Mouse (Mus musculus): ENCODE measurements around the gene Rpl38. TPM values are rescaled to one million over a fixed set of nuclear protein-coding genes. Genes with fewer than 3 reads are reported as not detected.

The Rpl38 gene
- total RNA-seq (2021) = 100 to 1,000 TPM; 761 to 890 TPM

DNA sequence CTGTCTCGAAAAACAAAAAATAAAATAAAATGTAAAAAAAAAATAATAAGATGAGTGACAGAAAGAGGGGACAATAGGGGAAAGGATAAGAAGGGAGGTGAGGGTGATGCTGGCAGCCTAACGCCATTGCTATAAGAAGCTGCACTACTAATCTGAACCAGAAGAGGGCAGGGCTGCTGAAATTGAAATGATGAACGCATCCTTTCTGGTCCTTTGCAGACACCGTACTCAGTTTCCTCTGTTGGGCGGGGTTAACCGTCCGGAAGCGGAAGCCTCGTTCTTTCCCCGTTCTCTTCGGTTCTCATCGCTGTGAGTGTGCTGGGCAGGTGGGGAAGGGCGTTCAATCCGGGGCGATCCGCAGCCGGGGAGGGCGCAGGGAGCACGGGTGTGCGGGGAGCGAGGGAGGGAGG is at the start of gene Rpl38:
TSS of gene Rpl38 (plus strand) at position 224 of the 410 bp plus-strand sequence.
- peak; percentile 79 to 93 for DNase-seq (ENCODE audit: extremely low spot score in 1 of 2, low spot score in 1 of 2)

DNA sequence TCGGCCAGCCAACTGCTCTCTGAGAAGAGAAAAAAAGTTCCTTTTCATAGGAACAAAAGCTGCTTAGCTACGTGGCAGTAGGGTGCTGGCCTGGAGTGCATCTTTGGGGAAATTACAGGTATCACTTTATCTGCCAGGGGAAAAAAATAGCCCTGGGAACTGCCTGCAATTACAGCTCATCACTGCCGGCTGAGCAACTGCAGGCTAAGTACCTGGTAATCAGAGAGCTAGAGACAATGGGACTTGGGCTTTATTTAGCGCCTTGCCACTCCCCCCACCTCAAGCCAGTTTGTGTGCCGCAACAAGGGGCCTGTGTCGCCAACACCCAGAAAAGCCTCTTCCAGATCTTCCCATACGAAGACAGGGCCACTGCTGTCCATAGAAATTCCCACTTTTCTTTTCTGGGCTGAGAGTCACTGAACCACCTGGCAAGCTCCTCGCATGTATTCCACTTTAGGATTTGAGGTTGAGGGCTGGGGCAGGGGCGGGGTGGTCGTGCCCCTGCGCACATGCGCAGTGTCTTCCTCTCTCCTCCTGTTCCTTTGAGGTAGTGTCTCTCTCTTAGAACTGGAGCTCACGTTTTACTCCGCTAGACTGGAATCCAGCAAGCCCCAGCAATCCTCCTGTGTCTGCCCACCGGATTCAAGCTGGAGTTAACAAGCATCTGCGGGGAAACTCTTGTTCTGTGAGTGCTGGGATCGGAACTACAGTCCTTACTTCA is 49.5 kb upstream of the Rpl38 start:
- DNase-seq (ENCODE audit: extremely low spot score in 1 of 2, low spot score in 1 of 2) = no peak

GRCm38 (mm10) chr11:114626071-114626690 is 42.1 kb upstream of the Rpl38 start:
- DNase-seq (ENCODE audit: extremely low spot score in 1 of 2, low spot score in 1 of 2) = no peak

DNA sequence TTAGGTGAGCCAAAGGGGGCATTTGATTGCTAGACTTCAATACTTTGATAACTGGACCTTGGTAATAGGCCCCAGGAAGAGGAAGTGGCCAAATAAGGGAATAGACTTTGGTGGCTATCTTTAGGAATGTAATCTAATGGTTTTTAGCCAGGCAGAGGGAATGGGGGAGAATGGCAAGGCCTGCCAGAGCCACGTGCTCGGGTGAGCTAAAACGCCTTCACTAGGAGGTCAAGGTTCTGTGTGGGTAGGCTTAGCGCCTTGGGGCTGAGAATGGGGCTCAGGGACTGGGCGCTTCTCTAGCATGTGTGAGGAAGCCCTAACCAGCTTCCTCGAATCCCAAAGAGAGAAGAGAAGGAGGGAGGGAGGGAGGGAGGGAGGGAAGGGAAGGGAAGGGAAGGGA is 41.3 kb upstream of the Rpl38 start:
- DNase-seq (ENCODE audit: extremely low spot score in 1 of 2, low spot score in 1 of 2) = no peak

- DNase-seq (ENCODE audit: extremely low spot score in 1 of 2, low spot score in 1 of 2) = no peak
Observed at GRCm38 (mm10) chr11:114628032-114628431, 40.3 kb upstream of the Rpl38 start.

- DNase-seq (ENCODE audit: extremely low spot score in 1 of 2, low spot score in 1 of 2) = no peak
Observed at GRCm38 (mm10) chr11:114630044-114630443, 38.3 kb upstream of the Rpl38 start.

DNA sequence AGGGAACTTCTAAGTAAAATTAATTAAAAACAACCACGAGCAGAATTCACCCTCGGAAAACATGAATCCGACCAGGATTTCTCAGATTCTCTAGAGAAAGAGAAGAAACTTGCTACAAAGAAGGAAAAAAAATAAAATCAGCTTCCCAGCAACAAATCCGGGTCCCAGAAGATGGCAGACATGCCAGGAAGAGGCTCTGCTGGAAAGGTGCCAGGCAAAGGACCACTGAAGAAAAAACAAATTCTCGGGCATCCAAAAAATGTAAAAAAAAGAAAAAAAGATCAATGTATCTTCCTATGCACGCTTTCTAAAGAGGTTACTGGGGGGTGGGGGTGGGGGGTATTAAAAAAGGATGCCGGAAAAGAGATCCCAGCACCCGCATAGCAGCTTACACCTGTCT is 36.1 kb upstream of the Rpl38 start:
- no peak for DNase-seq (ENCODE audit: extremely low spot score in 1 of 2, low spot score in 1 of 2)

GRCm38 (mm10) chr11:114636292-114636691 is 32.0 kb upstream of the Rpl38 start:
- peak; percentile 81 to 94 for DNase-seq (ENCODE audit: extremely low spot score in 1 of 2, low spot score in 1 of 2)

- peak in 1 of 2 experiments; percentile 27 for DNase-seq (ENCODE audit: extremely low spot score in 1 of 2, low spot score in 1 of 2)
Observed at GRCm38 (mm10) chr11:114636727-114637505, 31.4 kb upstream of the Rpl38 start.

GRCm38 (mm10) chr11:114638647-114639290 is 29.6 kb upstream of the Rpl38 start:
- DNase-seq (ENCODE audit: extremely low spot score in 1 of 2, low spot score in 1 of 2) = no peak

GRCm38 (mm10) chr11:114639681-114640103 is 28.6 kb upstream of the Rpl38 start:
- no peak for DNase-seq (ENCODE audit: extremely low spot score in 1 of 2, low spot score in 1 of 2)

- DNase-seq (ENCODE audit: extremely low spot score in 1 of 2, low spot score in 1 of 2) = no peak
Observed at GRCm38 (mm10) chr11:114640658-114641057, 27.7 kb upstream of the Rpl38 start.

- no peak for DNase-seq (ENCODE audit: extremely low spot score in 1 of 2, low spot score in 1 of 2)
Observed at GRCm38 (mm10) chr11:114641136-114641535, 27.2 kb upstream of the Rpl38 start.

GRCm38 (mm10) chr11:114642184-114642583 is 26.1 kb upstream of the Rpl38 start:
- no peak for DNase-seq (ENCODE audit: extremely low spot score in 1 of 2, low spot score in 1 of 2)

DNA sequence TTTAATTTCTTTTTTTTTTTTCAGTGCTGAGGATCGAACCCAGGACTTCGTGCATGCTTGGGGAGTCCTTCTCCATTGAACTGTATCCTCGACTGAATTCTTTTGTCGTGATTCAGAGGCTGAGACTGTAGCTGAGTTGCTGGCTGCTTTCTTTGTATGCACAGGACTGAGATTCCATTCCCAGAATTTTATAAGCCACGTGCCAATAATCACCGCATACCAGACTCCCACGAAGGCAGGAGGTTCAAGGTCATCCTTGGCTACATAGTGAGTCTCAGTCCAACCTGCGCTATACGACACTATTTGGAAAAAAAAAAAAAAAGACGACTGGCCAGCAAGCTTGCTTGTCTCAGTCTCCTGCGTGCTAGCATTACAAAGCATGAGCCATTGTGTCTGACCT is 25.4 kb upstream of the Rpl38 start:
- no peak for DNase-seq (ENCODE audit: extremely low spot score in 1 of 2, low spot score in 1 of 2)

- DNase-seq (ENCODE audit: extremely low spot score in 1 of 2, low spot score in 1 of 2) = no peak
Observed at GRCm38 (mm10) chr11:114644122-114644521, 24.2 kb upstream of the Rpl38 start.

DNA sequence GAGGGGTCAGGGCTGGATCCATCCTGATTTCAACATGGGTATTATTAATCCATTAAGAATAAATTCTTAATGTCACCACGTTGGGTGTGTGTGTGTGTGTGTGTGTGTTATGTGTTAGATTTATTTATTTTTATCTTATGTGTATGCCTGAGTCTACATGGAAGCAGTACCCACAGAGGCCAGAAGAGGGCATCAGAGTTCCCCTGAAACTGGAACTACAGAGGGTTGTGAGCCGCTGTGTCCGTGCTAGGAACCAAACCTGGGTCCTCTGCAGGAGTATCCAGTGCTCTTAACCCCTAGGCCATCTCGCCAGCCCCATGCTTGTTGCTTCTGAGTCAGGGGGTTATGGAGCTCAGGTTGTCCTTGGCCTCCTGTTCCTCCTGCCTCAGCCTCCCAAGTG is 18.8 kb upstream of the Rpl38 start:
- no peak for DNase-seq (ENCODE audit: extremely low spot score in 1 of 2, low spot score in 1 of 2)

- no peak for DNase-seq (ENCODE audit: extremely low spot score in 1 of 2, low spot score in 1 of 2)
Observed at GRCm38 (mm10) chr11:114652531-114652930, 15.8 kb upstream of the Rpl38 start.

- DNase-seq (ENCODE audit: extremely low spot score in 1 of 2, low spot score in 1 of 2) = no peak
Observed at GRCm38 (mm10) chr11:114653664-114654063, 14.7 kb upstream of the Rpl38 start.

DNA sequence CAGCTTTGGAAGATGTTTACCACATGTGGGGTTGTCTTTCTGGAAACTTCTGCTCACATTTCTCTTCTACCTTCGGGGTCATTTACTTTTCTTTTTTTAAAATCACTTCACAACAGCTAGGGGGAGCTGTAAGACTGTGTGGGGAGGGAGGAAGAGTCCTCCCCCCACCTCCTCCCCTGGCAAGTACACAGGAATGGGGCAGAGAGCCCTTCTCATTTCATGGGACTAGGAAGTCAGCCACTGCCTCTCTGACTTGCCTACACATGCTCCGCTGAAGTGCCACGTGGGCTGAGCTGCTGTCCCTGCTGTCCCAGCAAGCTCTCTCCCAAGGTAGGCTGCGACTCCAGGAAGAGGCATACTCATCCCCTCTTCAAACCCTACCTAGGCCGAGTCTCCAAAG is 13.8 kb upstream of the Rpl38 start:
- DNase-seq (ENCODE audit: extremely low spot score in 1 of 2, low spot score in 1 of 2) = no peak
